ENCODE assay signal across 22 mouse cellular contexts in genomic region chr2:126236905-126237304, GRCm38 (mm10). TPM values are rescaled to one million over a fixed set of nuclear protein-coding genes. Genes with fewer than 3 reads are reported as not detected.
DNase-seq lines count a peak whose midpoint lies in the region; TF ChIP-seq lines count a peak whose summit lies in the region.
"Had no signal": no experiment of that assay in that cellular context is flagged by ENCODE, and none has a peak within 500 bp of the region (broad histone marks: within the 10 kb centered on the region; RNA-seq: fewer than 3 reads in every experiment).

No protein-coding gene starts in this region.

- no peak for TF ChIP-seq POLR2A in lung, adult 2 months (IDR thresholded peaks at IDR 0.05; ENCODE audit: borderline replicate concordance, extremely low read depth, low read depth, low read length)

- no peaks in the 10 kb centered on the region for H3K4me1 ChIP-seq in lung, adult 2 months (ENCODE audit: control insufficient read depth, insufficient read depth, low read length)
- H3K4me1 ChIP-seq: embryonic facial prominence, embryonic 13.5 days; limb, embryonic 12.5 days; neural tube, embryonic 13.5 days had no signal

- 54% methylated on average over 4 of the region's 4 CpGs for WGBS in lung, adult 2 months

- peak; percentile 3 for DNase-seq in adrenal gland, postnatal 10 days
- DNase-seq in adrenal gland, postnatal 4 days (ENCODE audit: low spot score in 2 of 2), result no peak
- peak; percentile 17 to 32 for DNase-seq in lung, adult 18-20 months
- no peak for DNase-seq in lung, adult 2 months
- DNase-seq in gastrocnemius, adult 18-20 months (ENCODE audit: low spot score), result peak; percentile 81
- peak; percentile 26 for DNase-seq in lung, postnatal 25 days (ENCODE audit: low spot score)
- DNase-seq in right cerebral cortex, postnatal 25 days, result no peak
- DNase-seq in frontal cortex, adult 2 months (ENCODE audit: extremely low spot score in 1 of 2, low spot score in 1 of 2), result no peak
- DNase-seq: cerebellum, adult 11 months; kidney, adult 18-20 months; kidney, postnatal 36 days; liver, postnatal 0 days had no signal

- H3K4me3 ChIP-seq in lung, adult 2 months (replicated peaks; ENCODE audit: extremely low read depth, low read depth, low read length), result no peak overlapping the region
- H3K4me3 ChIP-seq: embryonic facial prominence, embryonic 13.5 days; limb, embryonic 12.5 days; neural tube, embryonic 13.5 days had no signal

- no peak for TF ChIP-seq CTCF in lung, adult 2 months (IDR thresholded peaks at IDR 0.05; ENCODE audit: insufficient read depth, low read length)

RNA-seq across cellular contexts. Expression of gene Gm17555, which starts 22.0 kb away (rescaled TPM):
- not detected for total RNA-seq in adrenal gland, postnatal 10 days (2021)
- total RNA-seq in adrenal gland, postnatal 4 days (2021), result not detected
- not detected in 2 replicates for polyA plus RNA-seq in lung, adult 2 months (2012; rRNA removed)
- total RNA-seq in gastrocnemius, adult 18-20 months (2021), result not detected
- polyA plus RNA-seq in frontal cortex, adult 2 months (2012; rRNA removed), result not detected in 2 replicates
- total RNA-seq: gastrocnemius, postnatal 36 days; layer of hippocampus, postnatal 25 days; megakaryocyte-erythroid progenitor cell, adult 5-6 weeks had no signal
- polyA plus RNA-seq: cortical plate, adult 2 months; embryonic facial prominence, embryonic 13.5 days; forebrain, embryonic 11.5 days; heart, postnatal 0 days; hindbrain, embryonic 16.5 days; limb, embryonic 12.5 days; liver, postnatal 0 days; neural tube, embryonic 13.5 days had no signal

Comparison
In these comparisons a context has a peak if more than half of its experiments do, and no peak if none do; other contexts are left out.
1. DNase-seq: peak in adrenal gland, postnatal 10 days (single experiment), lung, adult 18-20 months (2 of 2), gastrocnemius, adult 18-20 months (single experiment) and lung, postnatal 25 days (single experiment); none in adrenal gland, postnatal 4 days (0 of 2), lung, adult 2 months (single experiment), right cerebral cortex, postnatal 25 days (single experiment) and frontal cortex, adult 2 months (0 of 2).